Mouse (Mus musculus): Measurements from ENCODE around the gene Mex3d. TPM values are rescaled to one million over a fixed set of nuclear protein-coding genes. Genes with fewer than 3 reads are reported as not detected.

Mex3d gene
- polyA plus RNA-seq, 1 experiment from 2014 or later: 12.2 TPM

GRCm38 (mm10) chr10:80431570-80432386 lies 44.3 kb upstream of the Mex3d start:
- Histone ChIP-seq H3K36me3 (ENCODE audit: control insufficient read depth, insufficient read depth, low read length) (peaks cover 32% of the 10 kb centered on the region), H3K27me3 (ENCODE audit: control insufficient read depth, insufficient read depth, low read length) (no peaks in the 10 kb centered on the region), H3K9me3 (ENCODE audit: control insufficient read depth, low read length) (no peaks in the 10 kb centered on the region), H3K4me1 (ENCODE audit: control insufficient read depth, insufficient read depth, low read length) (peaks cover 17% of the 10 kb centered on the region), H3K9ac (replicated peaks; ENCODE audit: low read depth, low read length) (peak overlapping the region; percentile 94), H3K27ac (ENCODE audit: low read depth, low read length) (no peak overlapping the region), H3K4me3 (ENCODE audit: low read depth, low read length) (peak overlapping the region; percentile 90), H3K4me2 (ENCODE audit: low read depth, low read length) (peak overlapping the region; percentile 75)
- WGBS: 16% methylated on average over 15 of the region's 16 CpGs
- no peak for ATAC-seq (ENCODE audit: low read depth)

- peaks cover 41% of the 10 kb centered on the region for H3K36me3 ChIP-seq (ENCODE audit: control insufficient read depth, insufficient read depth, low read length)
- WGBS: 75% methylated on average over 8 of the region's 8 CpGs
Measured at GRCm38 (mm10) chr10:80430375-80430980, 43.0 kb upstream of the Mex3d start.

GRCm38 (mm10) chr10:80429800-80430199 lies 42.3 kb upstream of the Mex3d start:
- no peak for ATAC-seq (ENCODE audit: low read depth)
- no peak overlapping the region for H3K4me3 ChIP-seq (ENCODE audit: low read depth, low read length)
- H3K36me3 ChIP-seq (ENCODE audit: control insufficient read depth, insufficient read depth, low read length): peaks cover 47% of the 10 kb centered on the region
- H3K9ac ChIP-seq (replicated peaks; ENCODE audit: low read depth, low read length): no peak overlapping the region
- no peak overlapping the region for H3K27ac ChIP-seq (ENCODE audit: low read depth, low read length)
- H3K27me3 ChIP-seq (ENCODE audit: control insufficient read depth, insufficient read depth, low read length): no peaks in the 10 kb centered on the region
- H3K9me3 ChIP-seq (ENCODE audit: control insufficient read depth, low read length): no peaks in the 10 kb centered on the region
- H3K4me2 ChIP-seq (ENCODE audit: low read depth, low read length): no peak overlapping the region
- H3K4me1 ChIP-seq (ENCODE audit: control insufficient read depth, insufficient read depth, low read length): peaks cover 17% of the 10 kb centered on the region
- 78% methylated on average over 8 of the region's 8 CpGs for WGBS

More at GRCm38 (mm10) chr10:80430375-80430980, 43.0 kb upstream of the Mex3d start:
- Histone ChIP-seq H3K4me2 (ENCODE audit: low read depth, low read length) (no peak overlapping the region), H3K27ac (ENCODE audit: low read depth, low read length) (no peak overlapping the region), H3K4me1 (ENCODE audit: control insufficient read depth, insufficient read depth, low read length) (peaks cover 17% of the 10 kb centered on the region), H3K4me3 (ENCODE audit: low read depth, low read length) (no peak overlapping the region), H3K9me3 (ENCODE audit: control insufficient read depth, low read length) (no peaks in the 10 kb centered on the region), H3K9ac (replicated peaks; ENCODE audit: low read depth, low read length) (no peak overlapping the region), H3K27me3 (ENCODE audit: control insufficient read depth, insufficient read depth, low read length) (no peaks in the 10 kb centered on the region)
- ATAC-seq (ENCODE audit: low read depth): no peak

- peaks cover 64% of the 10 kb centered on the region for H3K36me3 ChIP-seq (ENCODE audit: control insufficient read depth, insufficient read depth, low read length)
- no peak overlapping the region for H3K27ac ChIP-seq (ENCODE audit: low read depth, low read length)
- H3K4me2 ChIP-seq (ENCODE audit: low read depth, low read length): no peak overlapping the region
- H3K4me1 ChIP-seq (ENCODE audit: control insufficient read depth, insufficient read depth, low read length): peaks cover 7% of the 10 kb centered on the region; the same call in 1 of the 2 replicates
- WGBS: 97% methylated on average over 3 of the region's 3 CpGs
- no peak overlapping the region for H3K4me3 ChIP-seq (ENCODE audit: low read depth, low read length)
- ATAC-seq (ENCODE audit: low read depth): no peak
- no peaks in the 10 kb centered on the region for H3K9me3 ChIP-seq (ENCODE audit: control insufficient read depth, low read length)
- H3K9ac ChIP-seq (replicated peaks; ENCODE audit: low read depth, low read length): no peak overlapping the region
- H3K27me3 ChIP-seq (ENCODE audit: control insufficient read depth, insufficient read depth, low read length): no peaks in the 10 kb centered on the region
Measured at GRCm38 (mm10) chr10:80425041-80425440, 37.6 kb upstream of the Mex3d start.

- WGBS: 53% methylated on average over 4 of the region's 4 CpGs
- no peak for ATAC-seq (ENCODE audit: low read depth)
- H3K9ac ChIP-seq (replicated peaks; ENCODE audit: low read depth, low read length): no peak overlapping the region
- peaks cover 7% of the 10 kb centered on the region; the same call in 1 of the 2 replicates for H3K4me1 ChIP-seq (ENCODE audit: control insufficient read depth, insufficient read depth, low read length)
- no peaks in the 10 kb centered on the region for H3K27me3 ChIP-seq (ENCODE audit: control insufficient read depth, insufficient read depth, low read length)
- H3K9me3 ChIP-seq (ENCODE audit: control insufficient read depth, low read length): no peaks in the 10 kb centered on the region
- no peak overlapping the region for H3K4me2 ChIP-seq (ENCODE audit: low read depth, low read length)
- H3K27ac ChIP-seq (ENCODE audit: low read depth, low read length): 0 out of 2 replicates have a peak overlapping the region, but pooled peaks have one; percentile 34
- no peak overlapping the region for H3K4me3 ChIP-seq (ENCODE audit: low read depth, low read length)
- H3K36me3 ChIP-seq (ENCODE audit: control insufficient read depth, insufficient read depth, low read length): peaks cover 61% of the 10 kb centered on the region
Measured at GRCm38 (mm10) chr10:80423562-80423961, 36.1 kb upstream of the Mex3d start.

- Histone ChIP-seq H3K9me3 (ENCODE audit: control insufficient read depth, low read length) (no peaks in the 10 kb centered on the region), H3K4me1 (ENCODE audit: control insufficient read depth, insufficient read depth, low read length) (peaks cover 7% of the 10 kb centered on the region; the same call in 1 of the 2 replicates), H3K27me3 (ENCODE audit: control insufficient read depth, insufficient read depth, low read length) (no peaks in the 10 kb centered on the region), H3K36me3 (ENCODE audit: control insufficient read depth, insufficient read depth, low read length) (peaks cover 58% of the 10 kb centered on the region), H3K4me2 (ENCODE audit: low read depth, low read length) (no peak overlapping the region), H3K9ac (replicated peaks; ENCODE audit: low read depth, low read length) (no peak overlapping the region), H3K4me3 (ENCODE audit: low read depth, low read length) (no peak overlapping the region), H3K27ac (ENCODE audit: low read depth, low read length) (peak overlapping the region; percentile 66)
- WGBS: 77% methylated on average over 9 of the region's 9 CpGs
- ATAC-seq (ENCODE audit: low read depth): no peak
Measured at GRCm38 (mm10) chr10:80421651-80422472, 34.4 kb upstream of the Mex3d start.

- no peak overlapping the region for H3K4me2 ChIP-seq (ENCODE audit: low read depth, low read length)
- H3K9me3 ChIP-seq (ENCODE audit: control insufficient read depth, low read length): no peaks in the 10 kb centered on the region
- H3K36me3 ChIP-seq (ENCODE audit: control insufficient read depth, insufficient read depth, low read length): peaks cover 53% of the 10 kb centered on the region
- WGBS: 95% methylated on average over 8 of the region's 8 CpGs
- H3K9ac ChIP-seq (replicated peaks; ENCODE audit: low read depth, low read length): no peak overlapping the region
- no peaks in the 10 kb centered on the region for H3K27me3 ChIP-seq (ENCODE audit: control insufficient read depth, insufficient read depth, low read length)
- H3K4me3 ChIP-seq (ENCODE audit: low read depth, low read length): no peak overlapping the region
- no peak for ATAC-seq (ENCODE audit: low read depth)
- H3K27ac ChIP-seq (ENCODE audit: low read depth, low read length): no peak overlapping the region
- H3K4me1 ChIP-seq (ENCODE audit: control insufficient read depth, insufficient read depth, low read length): peaks cover 7% of the 10 kb centered on the region; the same call in 1 of the 2 replicates
Measured at GRCm38 (mm10) chr10:80421208-80421607, 33.7 kb upstream of the Mex3d start.

GRCm38 (mm10) chr10:80420729-80421128 lies 33.3 kb upstream of the Mex3d start:
- WGBS: 95% methylated on average over 10 of the region's 10 CpGs
- H3K4me1 ChIP-seq (ENCODE audit: control insufficient read depth, insufficient read depth, low read length): peaks cover 7% of the 10 kb centered on the region; the same call in 1 of the 2 replicates

More at GRCm38 (mm10) chr10:80420729-80421128, 33.3 kb upstream of the Mex3d start:
- no peak overlapping the region for H3K27ac ChIP-seq (ENCODE audit: low read depth, low read length)
- no peaks in the 10 kb centered on the region for H3K9me3 ChIP-seq (ENCODE audit: control insufficient read depth, low read length)
- H3K4me2 ChIP-seq (ENCODE audit: low read depth, low read length): no peak overlapping the region
- H3K27me3 ChIP-seq (ENCODE audit: control insufficient read depth, insufficient read depth, low read length): no peaks in the 10 kb centered on the region
- no peak overlapping the region for H3K4me3 ChIP-seq (ENCODE audit: low read depth, low read length)
- H3K36me3 ChIP-seq (ENCODE audit: control insufficient read depth, insufficient read depth, low read length): peaks cover 56% of the 10 kb centered on the region
- ATAC-seq (ENCODE audit: low read depth): no peak
- no peak overlapping the region for H3K9ac ChIP-seq (replicated peaks; ENCODE audit: low read depth, low read length)

All from neural tube, embryonic 14.5 days (tissue).